Mouse (Mus musculus) small intestine, adult 2 months (tissue): ENCODE measurements at regions not wholly inside any gene's neighbourhood (a gene's known extent, or its start where the extent isn't known, plus 50 kb on each side); places are given as distances from the start of the nearest gene placed in this dataset.

Source experiments
- CTCF ChIP-seq: fragments of 200-500 bp; IDR thresholded peaks from 2 replicates; pipeline ENCODE4 v1.5.1; 2012; ENCODE audit warnings: low read depth, mild to moderate bottlenecking, control low read depth, inconsistent platforms, low read length, moderate library complexity, mixed read lengths; ENCODE audit not compliant: insufficient replicate concordance, insufficient read length; ENCODE audit errors: extremely low read depth
- POLR2A ChIP-seq: fragments of 200-500 bp; IDR thresholded peaks from 2 replicates; pipeline ENCODE4 v1.6.1; 2012; ENCODE audit warnings: low read depth, mild to moderate bottlenecking, control low read depth, inconsistent platforms, low read length, moderate library complexity

GRCm38 (mm10) chr11:79881812-79882211, 80.4 kb downstream of the Utp6 start:
- TF ChIP-seq CTCF: no peak
- no peak for TF ChIP-seq POLR2A
